In genomic region chr8:105461085-105461803, GRCm38 (mm10) we compare ENCODE assay signal across 38 mouse cellular contexts. TPM values are rescaled to one million over a fixed set of nuclear protein-coding genes. Genes with fewer than 3 reads are reported as not detected.
DNase-seq lines count a peak whose midpoint lies in the region; ATAC-seq and TF ChIP-seq lines count a peak whose summit lies in the region.
"Had no signal": no experiment of that assay in that cellular context is flagged by ENCODE, and none has a peak within 500 bp of the region (broad histone marks: within the 10 kb centered on the region; RNA-seq: fewer than 3 reads in every experiment).

No protein-coding gene starts in this region.

- no peaks in the 10 kb centered on the region for H3K36me3 ChIP-seq in kidney, embryonic 15.5 days
- H3K36me3 ChIP-seq in kidney, embryonic 16.5 days (ENCODE audit: insufficient read depth, low read length): no peaks in the 10 kb centered on the region
- no peaks in the 10 kb centered on the region for H3K36me3 ChIP-seq in lung, embryonic 16.5 days (ENCODE audit: control insufficient read depth, insufficient read depth, low read length)
- H3K36me3 ChIP-seq in thymus, adult 2 months (ENCODE audit: control insufficient read depth, insufficient read depth, low read length): no peaks in the 10 kb centered on the region
- H3K36me3 ChIP-seq: embryonic facial prominence, embryonic 10.5 days; embryonic facial prominence, embryonic 15.5 days; forebrain, embryonic 12.5 days; heart, embryonic 10.5 days; heart, embryonic 15.5 days had no signal

- no peaks in the 10 kb centered on the region for H3K27me3 ChIP-seq in kidney, embryonic 15.5 days
- no peaks in the 10 kb centered on the region for H3K27me3 ChIP-seq in kidney, embryonic 16.5 days (ENCODE audit: insufficient read depth, low read length)
- no peaks in the 10 kb centered on the region for H3K27me3 ChIP-seq in lung, embryonic 16.5 days (ENCODE audit: control insufficient read depth, insufficient read depth, low read depth, low read length)
- no peaks in the 10 kb centered on the region for H3K27me3 ChIP-seq in thymus, adult 2 months (ENCODE audit: control insufficient read depth, insufficient read depth, low read length)
- H3K27me3 ChIP-seq: embryonic facial prominence, embryonic 15.5 days; forebrain, embryonic 12.5 days; heart, embryonic 15.5 days; hindbrain, embryonic 12.5 days had no signal

- peaks cover 15% of the 10 kb centered on the region for H3K4me1 ChIP-seq in kidney, embryonic 15.5 days
- H3K4me1 ChIP-seq in kidney, embryonic 16.5 days (ENCODE audit: insufficient read depth, low read length): no peaks in the 10 kb centered on the region; the same call in 1 of the 2 replicates
- H3K4me1 ChIP-seq in lung, embryonic 16.5 days (replicated peaks; ENCODE audit: control insufficient read depth, insufficient read depth, low read length): peaks cover 20% of the 10 kb centered on the region
- no peaks in the 10 kb centered on the region for H3K4me1 ChIP-seq in thymus, adult 2 months (replicated peaks; ENCODE audit: control insufficient read depth, insufficient read depth, low read length)
- H3K4me1 ChIP-seq: embryonic facial prominence, embryonic 15.5 days had no signal

- 0 out of 2 replicates have a peak, but pooled peaks have one; percentile 22 for ATAC-seq in kidney, embryonic 15.5 days (replicated peaks; ENCODE audit: low FRiP score)
- no peak for ATAC-seq in kidney, embryonic 16.5 days (ENCODE audit: low FRiP score, low TSS enrichment)
- ATAC-seq in lung, embryonic 16.5 days (ENCODE audit: low read depth): peak; percentile 80
- ATAC-seq: forebrain, postnatal 0 days; intestine, embryonic 16.5 days; Patski had no signal

- no peak overlapping the region for H3K4me2 ChIP-seq in kidney, embryonic 15.5 days
- H3K4me2 ChIP-seq in kidney, embryonic 16.5 days (replicated peaks; ENCODE audit: low read depth, low read length): no peak overlapping the region
- H3K4me2 ChIP-seq in lung, embryonic 16.5 days (ENCODE audit: low read depth, low read length): peak overlapping the region; percentile 5; the same call in 1 of the 2 replicates
- H3K4me2 ChIP-seq: embryonic facial prominence, embryonic 15.5 days; forebrain, embryonic 12.5 days; heart, embryonic 15.5 days; hindbrain, embryonic 12.5 days had no signal

- no peaks in the 10 kb centered on the region for H3K9me3 ChIP-seq in kidney, embryonic 15.5 days (replicated peaks)
- H3K9me3 ChIP-seq in kidney, embryonic 16.5 days (ENCODE audit: low read length): no peaks in the 10 kb centered on the region
- H3K9me3 ChIP-seq in lung, embryonic 16.5 days (ENCODE audit: control insufficient read depth, low read length): no peaks in the 10 kb centered on the region
- H3K9me3 ChIP-seq: embryonic facial prominence, embryonic 10.5 days; embryonic facial prominence, embryonic 15.5 days; forebrain, embryonic 12.5 days; heart, embryonic 10.5 days; heart, embryonic 15.5 days; hindbrain, embryonic 12.5 days had no signal

- TF ChIP-seq POLR2A in thymus, adult 2 months (IDR thresholded peaks at IDR 0.05; ENCODE audit: control insufficient read depth, extremely low read depth, insufficient read depth, low read length, poor library complexity): no peak

- whole genome bisulfite sequencing in kidney, embryonic 15.5 days: 32% methylated on average over 13 of the region's 13 CpGs
- WGBS in kidney, embryonic 16.5 days: 26% methylated on average over 13 of the region's 13 CpGs
- WGBS in lung, embryonic 16.5 days: 37% methylated on average over 13 of the region's 13 CpGs
- WGBS in thymus, adult 2 months: 94% methylated on average over 13 of the region's 13 CpGs

- no peak overlapping the region for H3K27ac ChIP-seq in kidney, embryonic 15.5 days
- H3K27ac ChIP-seq in kidney, embryonic 16.5 days (ENCODE audit: low read length): no peak overlapping the region
- H3K27ac ChIP-seq in lung, embryonic 16.5 days (ENCODE audit: low read length): peak overlapping the region; percentile 89
- no peak overlapping the region for H3K27ac ChIP-seq in thymus, adult 2 months (ENCODE audit: control insufficient read depth, insufficient read depth, low read length)
- H3K27ac ChIP-seq: embryonic facial prominence, embryonic 10.5 days; embryonic facial prominence, embryonic 15.5 days; forebrain, embryonic 12.5 days; heart, embryonic 10.5 days; heart, embryonic 15.5 days; hindbrain, embryonic 12.5 days; liver, embryonic 14.5 days had no signal

- peak; percentile 67 for DNase-seq in lung, postnatal 36 days
- DNase-seq in spleen, postnatal 4 days (ENCODE audit: low spot score in 2 of 2): no peak
- DNase-seq in adrenal gland, postnatal 4 days (ENCODE audit: low spot score in 2 of 2): no peak
- DNase-seq in thymus, adult 2 months: no peak
- DNase-seq: adrenal gland, postnatal 14 days; cerebellum, postnatal 25 days; forebrain, postnatal 0 days; gastrocnemius, postnatal 14 days; heart, postnatal 36 days; kidney, adult 9 months; kidney, postnatal 36 days; liver; midbrain, embryonic 14.5 days; right cerebral cortex, postnatal 14 days; thymus, adult 18-20 months; thymus, postnatal 36 days had no signal

- no peak for TF ChIP-seq CTCF in thymus, adult 2 months (IDR thresholded peaks at IDR 0.05; ENCODE audit: borderline replicate concordance, control insufficient read depth, extremely low read depth, insufficient read depth, low read length, poor library complexity)

- H3K4me3 ChIP-seq in kidney, embryonic 15.5 days (replicated peaks): no peak overlapping the region
- H3K4me3 ChIP-seq in kidney, embryonic 16.5 days (ENCODE audit: low read length): no peak overlapping the region
- no peak overlapping the region for H3K4me3 ChIP-seq in lung, embryonic 16.5 days (ENCODE audit: low read length)
- H3K4me3 ChIP-seq in thymus, adult 2 months (ENCODE audit: control insufficient read depth, insufficient read depth, low read length): no peak overlapping the region
- H3K4me3 ChIP-seq: embryonic facial prominence, embryonic 10.5 days; embryonic facial prominence, embryonic 15.5 days; forebrain, embryonic 12.5 days; heart, embryonic 10.5 days; heart, embryonic 15.5 days; hindbrain, embryonic 12.5 days had no signal

- no peak overlapping the region for H3K9ac ChIP-seq in kidney, embryonic 15.5 days
- no peak overlapping the region for H3K9ac ChIP-seq in kidney, embryonic 16.5 days (replicated peaks; ENCODE audit: low read length)
- no peak overlapping the region for H3K9ac ChIP-seq in lung, embryonic 16.5 days (ENCODE audit: low read length)
- H3K9ac ChIP-seq: embryonic facial prominence, embryonic 15.5 days; forebrain, embryonic 12.5 days; forebrain, postnatal 0 days; heart, embryonic 15.5 days; hindbrain, embryonic 12.5 days; liver, embryonic 14.5 days had no signal

RNA-seq across cellular contexts. Expression of gene Tppp3, which starts 10.1 kb away (rescaled TPM):
- polyA plus RNA-seq in kidney, embryonic 15.5 days (2015; fragmentation: Nextera tagmentation; extraction: Ambion mirVana): 30.7 and 38.3 TPM in 2 replicates
- polyA plus RNA-seq in kidney, embryonic 16.5 days (2015; fragmentation: Nextera tagmentation; extraction: Ambion mirVana): 22.2 and 24.8 TPM in 2 replicates
- 83.3 and 110 TPM in 2 replicates for polyA plus RNA-seq in lung, embryonic 16.5 days (2015; fragmentation: Nextera tagmentation; extraction: Ambion mirVana)
- total RNA-seq in adrenal gland, postnatal 4 days (2021): 10 to 100 TPM; 88.4 to 89.4 TPM
- polyA plus RNA-seq in thymus, adult 2 months (2012; rRNA removed): 14.6 and 27.8 TPM in 2 replicates
- total RNA-seq: granulocyte monocyte progenitor cell, adult 5-6 weeks had no signal

RNA-seq across cellular contexts. Expression of gene Zdhhc1, which starts 35.5 kb away (rescaled TPM):
- 39.2 and 43.7 TPM in 2 replicates for polyA plus RNA-seq in kidney, embryonic 15.5 days (2015; fragmentation: Nextera tagmentation; extraction: Ambion mirVana)
- 49.6 and 51.1 TPM in 2 replicates for polyA plus RNA-seq in kidney, embryonic 16.5 days (2015; fragmentation: Nextera tagmentation; extraction: Ambion mirVana)
- polyA plus RNA-seq in lung, embryonic 16.5 days (2015; fragmentation: Nextera tagmentation; extraction: Ambion mirVana): 48.3 and 48.4 TPM in 2 replicates
- total RNA-seq in adrenal gland, postnatal 4 days (2021): 10 to 100 TPM; 26.2 to 28.6 TPM
- 22.3 and 23.5 TPM in 2 replicates for polyA plus RNA-seq in thymus, adult 2 months (2012; rRNA removed)

RNA-seq across cellular contexts. Expression of gene Lrrc36, which starts 47.9 kb away (rescaled TPM):
- 0.18 and 0.22 TPM in 2 replicates for polyA plus RNA-seq in kidney, embryonic 15.5 days (2015; fragmentation: Nextera tagmentation; extraction: Ambion mirVana)
- polyA plus RNA-seq in kidney, embryonic 16.5 days (2015; fragmentation: Nextera tagmentation; extraction: Ambion mirVana): 0.17 and 0.41 TPM in 2 replicates
- 1.5 and 1.6 TPM in 2 replicates for polyA plus RNA-seq in lung, embryonic 16.5 days (2015; fragmentation: Nextera tagmentation; extraction: Ambion mirVana)
- total RNA-seq in adrenal gland, postnatal 4 days (2021): 1 to 10 TPM; 5.4 to 6.4 TPM
- 0.24 and 0.34 TPM in 2 replicates for polyA plus RNA-seq in thymus, adult 2 months (2012; rRNA removed)
- total RNA-seq: granulocyte monocyte progenitor cell, adult 5-6 weeks; MEL; monocyte, adult 5-6 weeks had no signal
- polyA plus RNA-seq: heart, embryonic 10.5 days; limb, embryonic 11.5 days; Patski; small intestine, adult 2 months had no signal

RNA-seq across cellular contexts. Expression of gene Kctd19, which starts 47.9 kb away (rescaled TPM):
- polyA plus RNA-seq in kidney, embryonic 15.5 days (2015; fragmentation: Nextera tagmentation; extraction: Ambion mirVana): not detected in 2 replicates
- not detected in 2 replicates for polyA plus RNA-seq in kidney, embryonic 16.5 days (2015; fragmentation: Nextera tagmentation; extraction: Ambion mirVana)
- polyA plus RNA-seq in lung, embryonic 16.5 days (2015; fragmentation: Nextera tagmentation; extraction: Ambion mirVana): 0.13 and 0.36 TPM in 2 replicates
- not detected for total RNA-seq in adrenal gland, postnatal 4 days (2021)
- polyA plus RNA-seq in thymus, adult 2 months (2012; rRNA removed): 0.07 TPM in 1 of 2 replicates, not detected in the other
- total RNA-seq: granulocyte monocyte progenitor cell, adult 5-6 weeks; layer of hippocampus, adult 8-10 months; layer of hippocampus, postnatal 25 days; left cerebral cortex, postnatal 10 days; MEL; monocyte, adult 5-6 weeks had no signal
- polyA plus RNA-seq: embryonic facial prominence, embryonic 15.5 days; forebrain, embryonic 12.5 days; heart, embryonic 10.5 days; hindbrain, embryonic 12.5 days; intestine, embryonic 16.5 days; limb, embryonic 11.5 days; liver, embryonic 14.5 days; midbrain, embryonic 14.5 days; neural tube, embryonic 14.5 days; Patski; small intestine, adult 2 months; stomach, embryonic 16.5 days had no signal

RNA-seq across cellular contexts. Expression of gene Hsd11b2, which starts 57.3 kb away (rescaled TPM):
- polyA plus RNA-seq in kidney, embryonic 15.5 days (2015; fragmentation: Nextera tagmentation; extraction: Ambion mirVana): 30.0 and 35.6 TPM in 2 replicates
- polyA plus RNA-seq in kidney, embryonic 16.5 days (2015; fragmentation: Nextera tagmentation; extraction: Ambion mirVana): 39.3 and 39.9 TPM in 2 replicates
- polyA plus RNA-seq in lung, embryonic 16.5 days (2015; fragmentation: Nextera tagmentation; extraction: Ambion mirVana): 1.6 and 2.2 TPM in 2 replicates
- total RNA-seq in adrenal gland, postnatal 4 days (2021): 10 to 100 TPM in 1 of 2 experiments, 1 to 10 TPM in 1; 3.7 to 15.0 TPM
- polyA plus RNA-seq in thymus, adult 2 months (2012; rRNA removed): 0.46 and 0.90 TPM in 2 replicates
- total RNA-seq: granulocyte monocyte progenitor cell, adult 5-6 weeks; heart, postnatal 36 days; layer of hippocampus, adult 8-10 months; left cerebral cortex, postnatal 10 days; monocyte, adult 5-6 weeks had no signal
